Mouse (Mus musculus) heart, embryonic 11.5 days (tissue): ENCODE data around the gene Rpl6. TPM values are rescaled to one million over a fixed set of nuclear protein-coding genes. Genes with fewer than 3 reads are reported as not detected.
"Not testable (repeated sequence)": the region's sequence is repeated elsewhere in the genome, so short reads cannot be mapped to it uniquely, and the experiment has no call there.

Experiments used
- ATAC-seq: fragments of 200-750 bp; cut with Nextera tagmentation; replicated peaks from 2 replicates; pipeline ENCODE4 v1.8.0; 2017; ENCODE audit warnings: moderate library complexity; ENCODE audit not compliant: insufficient number of reproducible peaks, low FRiP score, low TSS enrichment
- H3K27ac ChIP-seq: fragments of 300-500 bp; sonication (generic); 2 replicates; pipeline ENCODE4 v1.5.1; 2014; ENCODE audit warnings: mild to moderate bottlenecking, low read depth, low read length
- H3K27me3 ChIP-seq: fragments of 300-500 bp; sonication (generic); 2 replicates; pipeline ENCODE4 v1.6.1; 2014; ENCODE audit warnings: mild to moderate bottlenecking, low read length, mixed read lengths; ENCODE audit not compliant: control insufficient read depth, insufficient read depth
- H3K36me3 ChIP-seq: fragments of 300-500 bp; sonication (generic); 2 replicates; pipeline ENCODE4 v1.6.1; 2014; ENCODE audit warnings: mild to moderate bottlenecking, low read length, moderate library complexity, mixed read lengths; ENCODE audit not compliant: control insufficient read depth, insufficient read depth
- H3K4me1 ChIP-seq: fragments of 300-500 bp; sonication (generic); 2 replicates; pipeline ENCODE4 v1.6.1; 2014; ENCODE audit warnings: low read length; ENCODE audit not compliant: control insufficient read depth, insufficient read depth
- H3K4me2 ChIP-seq: fragments of 300-500 bp; sonication (generic); 2 replicates; pipeline ENCODE4 v1.6.1; 2014; ENCODE audit warnings: mild to moderate bottlenecking, moderate library complexity
- H3K4me3 ChIP-seq: fragments of 300-500 bp; sonication (generic); 2 replicates; pipeline ENCODE4 v1.5.1; 2014; ENCODE audit warnings: low read depth, low read length
- H3K9ac ChIP-seq: fragments of 300-500 bp; sonication (generic); 2 replicates; pipeline ENCODE4 v1.6.1; 2014; ENCODE audit warnings: mild to moderate bottlenecking, low read depth, low read length, moderate library complexity
- H3K9me3 ChIP-seq: fragments of 300-500 bp; sonication (generic); replicated peaks from 2 replicates; pipeline ENCODE4 v1.6.1; 2016; ENCODE audit warnings: low read length; ENCODE audit not compliant: control insufficient read depth
- WGBS: fragments of 180-500 bp; shearing (Covaris S2); extraction: QIAGEN DNeasy Blood & Tissue Kit; methylation state at CpG from one replicate; pipeline ENCODE4 v1.1.7; 2014; ENCODE audit not compliant: insufficient replicate concordance; 5-methylcytosine and 5-hydroxymethylcytosine counted together
- polyA plus RNA-seq: library from polyadenylated mRNA; unstranded; fragments of >200 nt; fragmentation: Nextera tagmentation; extraction: Ambion mirVana; gene quantifications from 2 replicates; pipeline ENCODE4 v1.2.1, GENCODE M21; 2014

Gene Rpl6
- polyA plus RNA-seq, 1 experiment from 2014 or later, result 592 TPM

- H3K4me3 ChIP-seq, ATAC-seq, H3K27ac ChIP-seq, H3K9me3 ChIP-seq, H3K9ac ChIP-seq, H3K36me3 ChIP-seq, H3K4me2 ChIP-seq, H3K27me3 ChIP-seq: not testable (repeated sequence)
- WGBS, result 98% methylated on average over 3 of the region's 4 CpGs
- peaks cover 17% of the 10 kb centered on the region for H3K4me1 ChIP-seq
Observed at GRCm38 (mm10) chr5:121224020-121224419, 19.7 kb downstream of the Rpl6 start.

GRCm38 (mm10) chr5:121224856-121225255, 20.6 kb downstream of the Rpl6 start:
- Histone ChIP-seq H3K36me3 (no peaks in the 10 kb centered on the region), H3K9ac (no peak overlapping the region), H3K4me3 (no peak overlapping the region), H3K4me2 (no peak overlapping the region), H3K4me1 (peaks cover 17% of the 10 kb centered on the region), H3K27ac (no peak overlapping the region), H3K9me3 (no peaks in the 10 kb centered on the region), H3K27me3 (no peaks in the 10 kb centered on the region)
- no peak for ATAC-seq
- WGBS, result 89% methylated on average over 3 of the region's 3 CpGs

GRCm38 (mm10) chr5:121225854-121226253, 21.6 kb downstream of the Rpl6 start:
- no peak overlapping the region for H3K27ac ChIP-seq
- 63% methylated on average over 2 of the region's 2 CpGs for WGBS

GRCm38 (mm10) chr5:121226406-121226805, 22.1 kb downstream of the Rpl6 start:
- H3K27me3 ChIP-seq, result no peaks in the 10 kb centered on the region
- no peak overlapping the region for H3K4me3 ChIP-seq
- H3K9ac ChIP-seq, result no peak overlapping the region
- H3K27ac ChIP-seq, result no peak overlapping the region
- no peaks in the 10 kb centered on the region for H3K9me3 ChIP-seq
- no peak for ATAC-seq
- peaks cover 21% of the 10 kb centered on the region for H3K4me1 ChIP-seq
- H3K4me2 ChIP-seq, result no peak overlapping the region
- WGBS, result 68% methylated on average over 3 of the region's 3 CpGs
- no peaks in the 10 kb centered on the region for H3K36me3 ChIP-seq

More at GRCm38 (mm10) chr5:121225854-121226253, 21.6 kb downstream of the Rpl6 start:
- ATAC-seq, result no peak
- H3K9ac ChIP-seq, result no peak overlapping the region
- H3K36me3 ChIP-seq, result no peaks in the 10 kb centered on the region
- no peak overlapping the region for H3K4me3 ChIP-seq
- H3K4me1 ChIP-seq, result peaks cover 21% of the 10 kb centered on the region
- H3K4me2 ChIP-seq, result no peak overlapping the region
- H3K9me3 ChIP-seq, result no peaks in the 10 kb centered on the region
- no peaks in the 10 kb centered on the region for H3K27me3 ChIP-seq

- ATAC-seq, result no peak
- no peaks in the 10 kb centered on the region for H3K36me3 ChIP-seq
Observed at GRCm38 (mm10) chr5:121226845-121227244, 22.6 kb downstream of the Rpl6 start.

GRCm38 (mm10) chr5:121227330-121227729, 23.0 kb downstream of the Rpl6 start:
- H3K9ac ChIP-seq, H3K27ac ChIP-seq, H3K4me2 ChIP-seq, H3K4me3 ChIP-seq, H3K36me3 ChIP-seq, H3K9me3 ChIP-seq, H3K27me3 ChIP-seq, ATAC-seq: not testable (repeated sequence)
- H3K4me1 ChIP-seq, result peaks cover 18% of the 10 kb centered on the region
- WGBS, result 82% methylated on average over 1 of the region's 1 CpGs

More at GRCm38 (mm10) chr5:121226845-121227244, 22.6 kb downstream of the Rpl6 start:
- H3K9ac ChIP-seq, result no peak overlapping the region
- H3K4me3 ChIP-seq, result no peak overlapping the region
- H3K4me1 ChIP-seq, result peaks cover 18% of the 10 kb centered on the region
- H3K27ac ChIP-seq, result no peak overlapping the region
- H3K9me3 ChIP-seq, result no peaks in the 10 kb centered on the region
- no peaks in the 10 kb centered on the region for H3K27me3 ChIP-seq
- H3K4me2 ChIP-seq, result no peak overlapping the region
- WGBS, result 73% methylated on average over 4 of the region's 4 CpGs

- H3K9me3 ChIP-seq, result no peaks in the 10 kb centered on the region
- no peak overlapping the region for H3K4me2 ChIP-seq
- peaks cover 18% of the 10 kb centered on the region for H3K4me1 ChIP-seq
- ATAC-seq, result no peak
- no peak overlapping the region for H3K4me3 ChIP-seq
- H3K9ac ChIP-seq, result no peak overlapping the region
- H3K36me3 ChIP-seq, result no peaks in the 10 kb centered on the region
- H3K27me3 ChIP-seq, result no peaks in the 10 kb centered on the region
- no peak overlapping the region for H3K27ac ChIP-seq
- WGBS, result 84% methylated on average over 2 of the region's 2 CpGs
Observed at GRCm38 (mm10) chr5:121229182-121229581, 24.9 kb downstream of the Rpl6 start.

GRCm38 (mm10) chr5:121230811-121231210, 26.5 kb downstream of the Rpl6 start:
- ATAC-seq, result no peak

GRCm38 (mm10) chr5:121232789-121233188, 28.5 kb downstream of the Rpl6 start:
- H3K27me3 ChIP-seq, result no peaks in the 10 kb centered on the region
- H3K9me3 ChIP-seq, result no peaks in the 10 kb centered on the region
- H3K27ac ChIP-seq, result no peak overlapping the region
- H3K9ac ChIP-seq, result no peak overlapping the region
- no peak overlapping the region for H3K4me2 ChIP-seq
- no peaks in the 10 kb centered on the region for H3K36me3 ChIP-seq
- WGBS, result 95% methylated on average over 1 of the region's 1 CpGs
- H3K4me1 ChIP-seq, result peaks cover 13% of the 10 kb centered on the region; the same call in 1 of the 2 replicates
- no peak overlapping the region for H3K4me3 ChIP-seq
- ATAC-seq, result no peak

More at GRCm38 (mm10) chr5:121230811-121231210, 26.5 kb downstream of the Rpl6 start:
- no peaks in the 10 kb centered on the region for H3K27me3 ChIP-seq
- H3K4me3 ChIP-seq, result no peak overlapping the region
- H3K4me1 ChIP-seq, result peaks cover 15% of the 10 kb centered on the region
- H3K27ac ChIP-seq, result no peak overlapping the region
- H3K4me2 ChIP-seq, result no peak overlapping the region
- H3K9ac ChIP-seq, result no peak overlapping the region
- H3K36me3 ChIP-seq, result no peaks in the 10 kb centered on the region
- WGBS, result 71% methylated on average over 9 of the region's 9 CpGs
- no peaks in the 10 kb centered on the region for H3K9me3 ChIP-seq
